Mouse (Mus musculus) limb, embryonic 10.5 days (tissue): Measurements from ENCODE around the gene Tnf. TPM values are rescaled to one million over a fixed set of nuclear protein-coding genes. Genes with fewer than 3 reads are reported as not detected.

Source experiments
- DNase-seq: peaks from one replicate; pipeline ENCODE4 v3.0.0-alpha.2; 2017; ENCODE audit warnings: low spot score
- H3K27ac ChIP-seq: fragments of 300-500 bp; sonication (generic); 2 replicates; pipeline ENCODE4 v1.5.1; 2016; ENCODE audit warnings: mild to moderate bottlenecking
- H3K27me3 ChIP-seq: fragments of 300-500 bp; sonication (generic); 2 replicates; pipeline ENCODE4 v1.6.1; 2016; ENCODE audit warnings: low read depth, mild to moderate bottlenecking; ENCODE audit not compliant: poor library complexity, severe bottlenecking
- H3K36me3 ChIP-seq: fragments of 300-500 bp; sonication (generic); 2 replicates; pipeline ENCODE4 v1.6.1; 2016; ENCODE audit warnings: mild to moderate bottlenecking, moderate library complexity
- H3K4me1 ChIP-seq: fragments of 300-500 bp; sonication (generic); 2 replicates; pipeline ENCODE4 v1.6.1; 2016
- H3K4me3 ChIP-seq: fragments of 300-500 bp; sonication (generic); 2 replicates; pipeline ENCODE4 v1.5.1; 2016; ENCODE audit warnings: mild to moderate bottlenecking, moderate library complexity
- H3K9me3 ChIP-seq: fragments of 300-500 bp; sonication (generic); replicated peaks from 2 replicates; pipeline ENCODE4 v1.6.1; 2016; ENCODE audit warnings: mild to moderate bottlenecking
- WGBS: fragments of 180-500 bp; shearing (Covaris S2); methylation state at CpG from one replicate; pipeline ENCODE4 v1.1.7; 2016; 5-methylcytosine and 5-hydroxymethylcytosine counted together
- polyA plus RNA-seq: library from polyadenylated mRNA; unstranded; fragments of >200 nt; fragmentation: Nextera tagmentation; extraction: Ambion mirVana; gene quantifications from 2 replicates; pipeline ENCODE4 v1.2.1, GENCODE M21; 2016

Tnf gene
- 0.14 TPM in 1 of 2 replicates, not detected in the other for polyA plus RNA-seq

DNA sequence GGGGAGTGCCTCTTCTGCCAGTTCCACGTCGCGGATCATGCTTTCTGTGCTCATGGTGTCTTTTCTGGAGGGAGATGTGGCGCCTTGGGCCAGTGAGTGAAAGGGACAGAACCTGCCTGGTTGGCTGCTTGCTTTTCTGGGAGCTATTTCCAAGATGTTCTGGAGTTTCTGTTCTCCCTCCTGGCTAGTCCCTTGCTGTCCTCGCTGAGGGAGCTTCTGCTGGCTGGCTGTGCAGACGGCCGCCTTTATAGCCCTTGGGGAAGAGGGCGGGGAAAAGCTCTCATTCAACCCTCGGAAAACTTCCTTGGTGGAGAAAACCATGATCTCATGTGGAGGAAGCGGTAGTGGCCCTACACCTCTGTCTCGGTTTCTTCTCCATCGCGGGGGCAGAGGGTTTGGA is at the start of gene Tnf:
Tnf (minus strand) TSS at position 221 of the 400 bp plus-strand sequence.
- Histone ChIP-seq H3K27ac (no peak within 1 kb of the TSS), H3K36me3 (no peaks in the 10 kb centered on the region), H3K27me3 (peaks cover 94% of the 10 kb centered on the region), H3K4me3 (no peak within 1 kb of the TSS), H3K4me1 (peaks cover 14% of the 10 kb centered on the region), H3K9me3 (no peaks in the 10 kb centered on the region)
- no peak for DNase-seq
- 34% methylated on average over 13 of the region's 13 CpGs for WGBS

DNA sequence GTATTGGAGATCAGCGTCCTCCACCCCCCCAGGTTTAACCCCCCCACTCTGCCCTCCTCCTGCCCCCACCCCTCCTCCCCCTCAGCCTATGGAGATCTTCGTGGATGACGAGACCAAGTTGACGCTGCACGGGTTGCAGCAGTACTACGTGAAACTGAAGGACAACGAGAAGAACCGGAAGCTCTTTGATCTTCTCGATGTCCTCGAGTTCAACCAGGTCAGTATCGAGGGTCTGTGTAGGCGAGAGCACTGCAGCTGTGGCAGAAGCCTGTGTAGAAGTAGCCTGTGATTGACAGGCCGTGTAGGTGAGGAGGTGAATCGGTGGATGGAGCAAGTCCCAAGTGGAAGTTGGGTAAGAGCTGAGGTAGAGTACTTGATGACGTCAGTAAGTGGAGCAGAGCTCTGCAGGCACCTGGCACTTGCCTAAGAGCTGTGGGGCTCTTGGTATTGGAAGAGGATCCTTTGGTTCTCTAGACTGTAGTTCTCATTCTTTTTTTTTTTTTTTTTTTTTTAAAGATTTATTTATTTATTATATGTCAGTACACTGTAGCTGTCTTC is 49.4 kb upstream of the Tnf start:
- no peak for DNase-seq
- Histone ChIP-seq H3K27me3 (no peaks in the 10 kb centered on the region), H3K4me3 (no peak overlapping the region), H3K36me3 (peaks cover 82% of the 10 kb centered on the region), H3K4me1 (peaks cover 4% of the 10 kb centered on the region), H3K9me3 (no peaks in the 10 kb centered on the region), H3K27ac (no peak overlapping the region)
- WGBS, result 89% methylated on average over 15 of the region's 15 CpGs

DNA sequence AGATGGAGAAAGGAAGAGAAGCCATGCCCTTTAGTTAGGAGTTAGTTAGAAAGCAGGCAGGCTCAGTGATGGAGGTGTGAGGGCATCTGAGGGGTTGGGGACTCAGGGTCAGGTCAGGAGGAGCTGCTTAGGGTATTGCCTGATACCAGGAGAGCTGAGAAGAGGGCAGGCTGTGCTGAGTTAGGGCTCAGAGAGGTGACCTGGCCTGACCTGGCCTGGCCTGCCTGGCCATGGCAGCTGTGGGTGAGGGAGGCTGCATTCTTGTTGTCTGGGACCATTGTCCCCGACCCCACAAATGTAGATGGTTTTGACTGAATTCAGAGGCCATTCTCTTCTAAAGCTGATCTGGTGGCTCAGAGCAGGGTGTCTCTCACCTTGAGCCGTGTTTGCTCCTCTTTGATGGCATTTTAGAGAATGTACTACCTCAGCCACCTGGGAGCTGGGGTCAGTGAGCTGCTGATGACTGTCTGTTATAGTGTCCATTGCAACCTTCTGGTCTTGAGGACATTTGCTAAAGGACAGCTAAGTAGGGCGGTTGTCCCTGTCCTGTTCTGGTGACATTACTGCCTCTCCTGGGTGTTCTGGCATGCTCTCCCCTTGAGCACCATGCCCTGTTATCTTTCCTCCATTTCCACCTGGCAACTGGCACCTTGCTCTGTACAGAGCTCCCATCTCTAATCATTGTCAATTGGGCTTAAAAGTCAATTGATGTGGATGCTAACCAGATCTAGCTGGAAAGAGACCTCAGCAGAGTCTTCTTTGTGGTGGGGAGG is 48.7 kb upstream of the Tnf start:
- Histone ChIP-seq H3K9me3 (no peaks in the 10 kb centered on the region), H3K4me1 (peaks cover 4% of the 10 kb centered on the region), H3K4me3 (no peak overlapping the region), H3K27me3 (no peaks in the 10 kb centered on the region), H3K36me3 (peaks cover 89% of the 10 kb centered on the region), H3K27ac (no peak overlapping the region)
- DNase-seq, result no peak
- 96% methylated on average over 3 of the region's 3 CpGs for WGBS

DNA sequence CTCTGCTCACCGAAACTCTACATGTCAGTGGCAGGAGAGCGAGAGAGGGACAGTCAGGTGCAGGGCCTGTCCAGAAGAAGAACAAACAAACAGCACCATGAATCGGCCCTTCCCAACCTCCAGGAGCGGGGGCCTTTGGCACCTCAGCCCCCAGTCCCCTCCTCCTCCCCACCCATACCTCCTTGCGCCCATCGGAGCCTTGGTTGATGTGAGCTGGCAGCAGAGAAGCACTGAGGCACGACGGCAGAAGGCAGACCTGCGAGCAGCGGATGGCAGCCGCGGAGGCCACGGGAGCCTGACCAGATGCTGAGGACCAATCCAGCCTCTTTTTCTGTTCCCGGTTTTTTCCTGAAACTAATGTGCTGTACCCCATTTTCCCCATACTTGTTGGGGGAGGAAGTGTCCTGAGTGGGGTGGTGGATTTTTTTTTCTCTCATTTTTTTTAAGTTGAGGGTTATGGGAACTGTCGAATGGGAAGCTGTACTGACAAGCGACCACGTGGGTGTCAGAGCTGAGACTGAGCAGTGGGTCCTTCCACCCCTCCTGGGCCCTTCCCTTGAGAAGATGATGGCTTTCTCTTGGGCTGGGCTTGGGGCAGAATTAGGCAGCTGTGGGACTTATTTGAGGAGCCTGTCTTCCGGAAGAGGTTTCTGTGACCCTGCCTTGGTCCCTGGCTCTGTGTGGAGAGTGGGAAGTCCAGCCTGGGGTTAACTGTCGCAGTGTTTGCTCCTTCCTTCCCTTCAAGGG is 47.8 kb upstream of the Tnf start:
- Histone ChIP-seq H3K27ac (no peak overlapping the region), H3K9me3 (no peaks in the 10 kb centered on the region), H3K36me3 (peaks cover 98% of the 10 kb centered on the region), H3K27me3 (no peaks in the 10 kb centered on the region), H3K4me1 (peaks cover 9% of the 10 kb centered on the region), H3K4me3 (no peak overlapping the region)
- DNase-seq, result no peak
- whole genome bisulfite sequencing, result 92% methylated on average over 19 of the region's 19 CpGs

DNA sequence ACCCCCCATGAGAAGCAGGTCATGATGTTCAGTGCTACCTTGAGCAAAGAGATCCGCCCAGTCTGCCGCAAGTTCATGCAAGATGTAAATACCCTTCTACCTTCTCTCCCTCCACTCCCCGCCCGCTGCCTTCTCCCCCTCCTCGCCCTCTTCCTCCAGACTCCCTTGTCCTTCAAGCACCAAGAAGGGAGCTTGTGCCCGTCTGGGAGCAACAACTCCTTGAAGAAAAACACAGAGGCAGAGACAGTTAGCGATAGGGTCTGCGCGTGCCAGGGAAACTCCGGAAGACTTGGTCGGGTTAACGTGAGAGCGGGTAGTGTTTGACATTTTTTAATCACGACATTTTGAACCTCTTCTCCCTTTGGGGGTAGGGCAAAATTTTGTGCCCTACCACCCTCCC is 47.2 kb upstream of the Tnf start:
- Histone ChIP-seq H3K4me1 (peaks cover 16% of the 10 kb centered on the region), H3K27ac (no peak overlapping the region), H3K27me3 (no peaks in the 10 kb centered on the region), H3K4me3 (no peak overlapping the region), H3K36me3 (peaks cover 99% of the 10 kb centered on the region), H3K9me3 (no peaks in the 10 kb centered on the region)
- 92% methylated on average over 14 of the region's 14 CpGs for WGBS
- no peak for DNase-seq

DNA sequence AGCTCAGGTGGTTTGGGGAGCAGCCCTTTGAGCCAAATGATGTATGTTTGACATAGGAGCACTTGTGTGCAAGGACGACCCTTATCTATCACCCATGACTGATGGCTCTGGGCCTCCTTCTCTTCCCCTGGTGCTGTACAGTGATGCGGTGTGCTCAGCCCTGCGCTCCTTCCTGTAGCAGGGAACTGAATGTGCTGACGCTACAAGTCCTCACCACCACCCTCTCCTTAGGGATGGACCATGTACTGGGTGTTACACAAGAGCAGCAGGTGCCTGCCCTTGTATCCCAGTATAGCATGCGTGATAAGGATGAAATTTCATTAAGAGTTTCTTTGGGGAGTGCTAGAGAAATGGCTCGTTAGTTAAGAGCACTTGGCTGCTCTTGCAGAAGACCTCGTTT is 45.3 kb upstream of the Tnf start:
- DNase-seq, result no peak
- no peaks in the 10 kb centered on the region for H3K27me3 ChIP-seq
- WGBS, result 91% methylated on average over 7 of the region's 7 CpGs
- H3K36me3 ChIP-seq, result peaks cover 94% of the 10 kb centered on the region
- H3K27ac ChIP-seq, result no peak overlapping the region
- no peak overlapping the region for H3K4me3 ChIP-seq
- H3K4me1 ChIP-seq, result peaks cover 26% of the 10 kb centered on the region
- no peaks in the 10 kb centered on the region for H3K9me3 ChIP-seq

DNA sequence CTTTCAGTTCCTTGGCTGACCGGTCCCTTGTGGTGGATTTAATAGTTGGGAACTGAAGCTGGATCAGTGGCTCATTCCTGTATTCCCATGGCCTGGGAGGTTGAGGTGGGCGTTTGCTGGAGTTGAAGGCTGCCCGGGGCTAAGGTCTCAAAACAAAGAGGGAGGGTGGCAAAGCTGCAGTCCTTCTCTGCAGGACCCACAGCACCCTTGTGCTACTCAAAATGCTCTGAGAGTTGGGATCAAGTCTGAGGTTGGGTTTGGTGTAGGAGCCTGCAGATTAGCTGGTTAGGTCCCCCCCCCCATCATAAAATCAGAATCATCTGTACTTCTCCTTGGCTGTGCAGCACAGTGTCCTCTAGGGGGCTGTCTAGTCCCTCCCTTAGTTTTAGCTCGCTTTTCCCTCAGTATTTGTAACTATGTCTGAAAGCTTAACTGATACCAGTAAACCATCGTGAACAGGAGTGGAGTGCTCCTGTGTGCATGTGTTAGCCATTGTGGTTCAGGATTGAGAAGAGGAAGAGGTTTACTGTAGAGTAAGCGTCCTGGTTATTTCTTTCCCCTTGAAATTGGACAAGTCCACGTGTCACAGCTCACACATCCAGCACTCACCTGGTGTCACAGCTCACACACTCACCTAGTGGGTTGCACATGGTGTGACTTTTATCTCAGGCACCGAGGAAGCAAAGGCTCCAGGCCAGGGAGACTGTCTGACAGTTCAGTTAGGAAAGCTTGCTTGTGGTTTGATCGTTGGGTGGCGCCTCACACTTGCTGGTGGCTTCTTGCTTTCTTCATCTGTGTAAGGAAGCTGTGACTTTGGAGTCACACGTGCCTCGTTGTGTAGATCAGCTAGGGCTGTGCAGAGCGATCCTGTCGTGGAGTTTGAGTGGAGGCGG is 44.2 kb upstream of the Tnf start:
- WGBS, result 90% methylated on average over 15 of the region's 15 CpGs

DNA sequence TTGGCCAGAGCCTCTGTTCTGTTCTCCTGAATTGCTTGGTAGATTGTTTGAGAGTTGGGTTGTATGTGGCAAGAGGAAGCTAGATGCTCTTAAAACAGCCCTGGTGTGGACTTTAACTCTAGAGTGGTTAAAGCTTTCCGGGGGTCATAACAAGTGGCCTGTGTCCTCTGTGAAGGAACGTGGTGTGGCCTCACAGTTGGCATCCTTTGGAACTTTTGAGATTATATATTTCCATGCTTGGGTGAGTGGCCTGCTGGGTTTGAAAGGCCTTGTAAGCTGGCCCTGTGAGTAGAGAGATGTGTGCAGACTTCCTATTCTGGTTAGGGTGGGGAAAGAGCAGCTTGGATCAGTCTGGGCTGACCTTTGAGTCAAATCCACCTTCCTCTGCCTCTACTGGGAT is 43.2 kb upstream of the Tnf start:
- no peak for DNase-seq
- Histone ChIP-seq H3K27me3 (no peaks in the 10 kb centered on the region), H3K4me1 (peaks cover 36% of the 10 kb centered on the region), H3K36me3 (peaks cover 74% of the 10 kb centered on the region), H3K27ac (no peak overlapping the region), H3K4me3 (peak overlapping the region; percentile 99), H3K9me3 (no peaks in the 10 kb centered on the region)
- 86% methylated on average over 2 of the region's 2 CpGs for WGBS

More for the DNA sequence above, 44.2 kb upstream of the Tnf start:
- H3K27ac ChIP-seq, result no peak overlapping the region
- H3K4me3 ChIP-seq, result peak overlapping the region; percentile 6; the same call in 1 of the 2 replicates
- peaks cover 84% of the 10 kb centered on the region for H3K36me3 ChIP-seq
- no peak for DNase-seq
- peaks cover 27% of the 10 kb centered on the region for H3K4me1 ChIP-seq
- no peaks in the 10 kb centered on the region for H3K27me3 ChIP-seq
- H3K9me3 ChIP-seq, result no peaks in the 10 kb centered on the region

DNA sequence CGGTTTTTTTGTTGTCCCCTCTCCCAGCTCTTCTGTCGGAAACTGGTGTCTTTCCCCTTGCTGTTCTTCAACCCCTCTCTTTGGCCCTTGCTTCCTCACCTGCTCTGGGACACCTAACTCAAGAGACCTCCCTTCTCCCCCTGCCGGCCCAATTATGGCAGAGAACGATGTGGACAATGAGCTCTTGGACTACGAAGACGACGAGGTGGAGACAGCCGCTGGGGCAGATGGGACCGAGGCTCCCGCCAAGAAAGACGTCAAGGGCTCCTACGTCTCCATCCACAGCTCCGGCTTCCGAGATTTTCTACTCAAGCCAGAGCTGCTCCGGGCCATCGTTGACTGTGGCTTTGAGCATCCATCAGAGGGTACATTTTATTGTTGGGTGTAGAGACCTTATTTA is 41.3 kb upstream of the Tnf start:
- H3K27ac ChIP-seq, result peak overlapping the region; percentile 100
- DNase-seq, result peak; percentile 61
- no peaks in the 10 kb centered on the region for H3K27me3 ChIP-seq
- H3K4me1 ChIP-seq, result peaks cover 36% of the 10 kb centered on the region
- H3K36me3 ChIP-seq, result peaks cover 55% of the 10 kb centered on the region
- peak overlapping the region; percentile 99 for H3K4me3 ChIP-seq
- no peaks in the 10 kb centered on the region for H3K9me3 ChIP-seq
- WGBS, result 19% methylated on average over 16 of the region's 16 CpGs

DNA sequence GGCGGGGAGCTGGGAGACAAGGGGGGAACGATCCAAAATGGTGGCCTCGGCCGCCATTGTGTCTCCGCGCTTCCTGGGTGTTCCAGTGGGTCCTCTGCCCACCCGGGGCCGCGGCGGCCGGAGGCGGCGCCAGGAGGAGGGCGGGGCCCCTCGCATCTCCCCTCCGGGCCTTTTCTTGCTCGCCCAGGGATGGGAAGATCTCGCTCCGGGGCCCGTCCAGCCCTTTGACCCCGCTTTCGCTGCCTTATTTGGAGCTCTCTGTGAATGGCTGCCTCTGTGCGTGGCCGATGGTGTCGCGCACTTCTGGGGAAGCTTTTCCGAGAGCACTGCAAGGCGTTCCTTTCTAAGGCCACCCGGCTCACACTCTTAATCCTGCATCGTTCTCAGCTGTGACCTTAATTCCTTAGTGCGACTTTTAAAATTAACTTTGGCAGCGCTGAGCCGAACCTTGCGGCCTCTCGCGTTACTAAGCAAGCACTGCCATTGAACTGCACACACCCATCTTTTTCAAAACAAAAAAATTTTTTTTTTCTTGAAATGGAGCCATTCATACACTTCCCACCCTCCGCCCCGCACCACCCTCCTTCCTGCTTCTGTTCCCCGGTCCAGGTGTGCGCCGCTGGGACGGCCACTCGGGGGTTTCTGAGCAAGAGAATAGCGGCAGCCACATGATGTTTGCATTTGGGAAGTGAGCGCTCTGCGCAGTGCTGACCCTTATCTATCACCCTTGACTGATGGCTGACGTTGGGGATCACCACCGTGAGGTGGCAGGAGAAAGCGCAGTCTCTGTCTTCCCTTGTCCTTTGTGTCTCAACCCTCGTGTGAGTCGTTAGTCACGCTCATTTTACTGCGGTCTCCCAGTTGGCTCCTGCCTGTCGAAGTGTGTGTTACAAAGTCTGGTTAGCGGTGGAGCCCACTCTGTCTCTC is 40.5 kb upstream of the Tnf start:
- Histone ChIP-seq H3K4me3 (peak overlapping the region; percentile 99), H3K27me3 (no peaks in the 10 kb centered on the region), H3K27ac (peak overlapping the region; percentile 100), H3K36me3 (peaks cover 50% of the 10 kb centered on the region), H3K4me1 (peaks cover 36% of the 10 kb centered on the region), H3K9me3 (no peaks in the 10 kb centered on the region)
- DNase-seq, result peak; percentile 71
- under 1% methylated on average over 55 of the region's 55 CpGs for WGBS

DNA sequence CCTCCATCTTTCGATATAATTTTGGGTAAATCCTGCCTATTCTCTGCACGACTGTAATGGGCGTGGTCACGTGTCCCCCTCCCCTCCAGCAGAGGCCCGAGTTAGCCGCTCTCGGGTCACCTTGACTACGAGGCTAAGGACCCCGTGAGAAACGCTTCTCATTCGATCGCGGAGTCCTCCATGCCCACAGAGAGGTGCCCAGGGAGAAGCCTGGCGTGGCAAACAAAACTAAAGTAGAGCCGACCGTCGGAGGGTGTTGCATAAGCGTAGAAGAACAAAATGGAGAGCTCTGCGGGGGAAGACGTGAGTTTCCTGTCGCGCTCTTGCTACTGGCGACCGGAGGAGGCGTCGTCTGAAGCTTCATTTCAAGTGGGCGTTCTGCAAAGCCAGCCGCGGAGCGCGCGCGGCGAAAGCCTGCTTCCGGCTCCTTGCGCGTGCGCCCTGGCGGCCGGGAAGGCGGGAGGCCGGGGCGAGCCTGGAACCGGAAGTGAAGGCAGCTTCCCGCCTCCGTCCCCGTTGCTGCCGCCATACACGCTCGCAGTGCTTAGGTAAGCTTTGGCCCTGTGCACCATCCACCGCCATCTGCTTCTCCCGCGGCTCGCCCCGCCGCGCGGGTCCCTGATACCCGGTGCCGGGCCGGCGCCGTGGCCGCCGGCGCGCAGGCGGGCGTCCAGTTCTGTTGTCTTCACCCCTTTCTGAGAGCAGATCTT is 39.7 kb upstream of the Tnf start, which contains the start of gene Ddx39b:
Ddx39b (plus strand) TSS at position 442 of the 710 bp plus-strand sequence.
- WGBS, result under 1% methylated on average over 69 of the region's 69 CpGs
- Histone ChIP-seq H3K27me3 (no peaks in the 10 kb centered on the region), H3K4me1 (peaks cover 37% of the 10 kb centered on the region), H3K4me3 (peak within 1 kb of the TSS; percentile 99), H3K9me3 (no peaks in the 10 kb centered on the region), H3K36me3 (peaks cover 43% of the 10 kb centered on the region), H3K27ac (peak within 1 kb of the TSS; percentile 100)
- peak; percentile 97 for DNase-seq
